Mouse (Mus musculus) heart, embryonic 10.5 days (tissue): ENCODE data around the gene Gm15319. TPM values are rescaled to one million over a fixed set of nuclear protein-coding genes. Genes with fewer than 3 reads are reported as not detected.
"Not testable (repeated sequence)": the region's sequence is repeated elsewhere in the genome, so short reads cannot be mapped to it uniquely, and the experiment has no call there.

Source experiments
- DNase-seq: peaks from one replicate; pipeline ENCODE4 v3.0.0-alpha.2; 2017; ENCODE audit warnings: low spot score
- H3K27ac ChIP-seq: fragments of 300-500 bp; sonication (generic); 2 replicates; pipeline ENCODE4 v1.5.1; 2016; ENCODE audit warnings: mild to moderate bottlenecking
- H3K27me3 ChIP-seq: fragments of 300-500 bp; sonication (generic); 2 replicates; pipeline ENCODE4 v1.6.1; 2016; ENCODE audit warnings: mild to moderate bottlenecking; ENCODE audit not compliant: poor library complexity, insufficient read depth, severe bottlenecking
- H3K36me3 ChIP-seq: fragments of 300-500 bp; sonication (generic); 2 replicates; pipeline ENCODE4 v1.6.1; 2016; ENCODE audit warnings: mild to moderate bottlenecking, moderate library complexity
- H3K4me1 ChIP-seq: fragments of 300-500 bp; sonication (generic); 2 replicates; pipeline ENCODE4 v1.6.1; 2016; ENCODE audit warnings: mild to moderate bottlenecking
- H3K4me3 ChIP-seq: fragments of 300-500 bp; sonication (generic); 2 replicates; pipeline ENCODE4 v1.5.1; 2016; ENCODE audit warnings: mild to moderate bottlenecking, moderate library complexity
- H3K9me3 ChIP-seq: fragments of 300-500 bp; sonication (generic); 2 replicates; pipeline ENCODE4 v1.6.1; 2016; ENCODE audit warnings: mild to moderate bottlenecking, moderate library complexity
- WGBS: fragments of 180-500 bp; shearing (Covaris S2); methylation state at CpG from one replicate; pipeline ENCODE4 v1.1.7; 2016; 5-methylcytosine and 5-hydroxymethylcytosine counted together
- polyA plus RNA-seq: library from polyadenylated mRNA; unstranded; fragments of >200 nt; fragmentation: Nextera tagmentation; extraction: Ambion mirVana; gene quantifications from 2 replicates; pipeline ENCODE4 v1.2.1, GENCODE M21; 2016

Gm15319 gene
- polyA plus RNA-seq, 1 experiment from 2014 or later = 0.13 TPM

GRCm38 (mm10) chr8:20378786-20379649 lies 16.0 kb upstream of the Gm15319 start:
- H3K9me3 ChIP-seq, H3K27ac ChIP-seq, H3K4me3 ChIP-seq, H3K27me3 ChIP-seq, DNase-seq, H3K4me1 ChIP-seq, H3K36me3 ChIP-seq: not testable (repeated sequence)
- WGBS = 79% methylated on average over 4 of the region's 8 CpGs

GRCm38 (mm10) chr8:20378353-20378752 lies 15.3 kb upstream of the Gm15319 start:
- H3K4me1 ChIP-seq, H3K9me3 ChIP-seq, H3K4me3 ChIP-seq, DNase-seq, H3K27me3 ChIP-seq, H3K36me3 ChIP-seq, H3K27ac ChIP-seq: not testable (repeated sequence)
- 78% methylated on average over 5 of the region's 8 CpGs for WGBS

DNA sequence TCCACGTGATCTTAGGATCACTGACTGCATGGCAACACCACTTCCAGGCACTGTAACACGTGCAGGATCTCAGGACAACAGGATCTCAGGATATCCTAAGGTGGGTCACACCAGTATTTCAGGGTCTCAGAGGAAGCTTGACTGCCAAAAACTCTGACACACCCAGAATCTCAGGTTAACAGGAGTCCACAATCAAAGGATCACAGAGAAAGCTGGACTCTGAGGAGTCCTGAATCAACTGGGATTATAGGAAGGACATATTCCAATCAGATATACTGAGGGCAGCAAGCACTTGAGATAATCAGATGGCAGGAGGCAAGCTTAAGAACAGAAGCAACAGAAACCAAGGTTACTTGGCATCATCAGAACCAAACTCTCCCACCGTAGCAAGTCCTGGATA lies 12.7 kb upstream of the Gm15319 start:
- H3K27me3 ChIP-seq, DNase-seq, H3K9me3 ChIP-seq, H3K36me3 ChIP-seq, H3K4me3 ChIP-seq, H3K4me1 ChIP-seq, H3K27ac ChIP-seq: not testable (repeated sequence)
- no CpG with 5 or more reads among the region's 3 CpGs for WGBS

- H3K4me3 ChIP-seq, H3K4me1 ChIP-seq, H3K9me3 ChIP-seq, H3K36me3 ChIP-seq, H3K27me3 ChIP-seq, DNase-seq, H3K27ac ChIP-seq: not testable (repeated sequence)
- WGBS = 73% methylated on average over 5 of the region's 5 CpGs
Observed at GRCm38 (mm10) chr8:20356386-20356785, 6.6 kb downstream of the Gm15319 start.

DNA sequence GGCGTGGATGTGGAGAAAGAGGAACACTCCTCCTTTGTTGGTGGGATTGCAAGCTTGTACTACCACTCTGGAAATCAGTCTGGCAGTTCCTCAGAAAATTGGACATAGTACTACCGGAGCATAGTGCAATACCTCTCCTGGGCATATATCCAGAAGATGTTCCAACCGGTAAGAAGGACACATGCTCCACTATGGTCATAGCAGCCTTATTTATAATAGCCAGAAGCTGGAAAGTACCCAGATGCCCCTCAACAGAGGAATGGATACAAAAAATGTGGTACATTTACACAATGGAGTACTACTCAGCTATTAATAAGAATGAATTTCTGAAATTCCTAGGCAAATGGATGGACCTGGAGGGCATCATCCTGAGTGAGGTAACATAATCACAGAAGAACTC lies 9.4 kb downstream of the Gm15319 start:
- not testable (repeated sequence) for H3K4me1 ChIP-seq, DNase-seq, H3K4me3 ChIP-seq, H3K9me3 ChIP-seq, H3K27ac ChIP-seq, H3K36me3 ChIP-seq, H3K27me3 ChIP-seq
- 80% methylated on average over 2 of the region's 3 CpGs for WGBS

DNA sequence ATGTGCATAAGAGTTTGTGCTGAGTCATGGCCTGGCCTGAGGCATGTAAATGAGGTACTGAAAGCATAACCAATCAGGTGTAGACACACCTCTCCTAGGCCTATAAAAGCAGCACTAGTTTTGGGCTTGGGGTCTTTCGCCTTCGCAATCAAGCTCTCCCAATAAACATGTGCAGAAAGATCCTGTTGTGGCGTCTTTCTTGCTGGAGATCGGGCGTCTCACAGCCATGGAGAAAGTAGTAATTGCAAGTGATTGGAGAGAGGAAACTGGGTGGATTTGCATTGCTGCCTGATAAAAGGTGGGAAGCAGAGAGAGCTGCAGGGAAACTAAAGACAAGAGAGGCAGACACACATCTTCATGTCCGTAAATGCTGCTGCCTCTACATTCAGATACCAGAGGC lies 60.3 kb downstream of the Gm15319 start:
- not testable (repeated sequence) for H3K27ac ChIP-seq, H3K9me3 ChIP-seq, H3K4me3 ChIP-seq, H3K4me1 ChIP-seq, DNase-seq, H3K36me3 ChIP-seq, H3K27me3 ChIP-seq
- 90% methylated on average over 5 of the region's 6 CpGs for WGBS

DNA sequence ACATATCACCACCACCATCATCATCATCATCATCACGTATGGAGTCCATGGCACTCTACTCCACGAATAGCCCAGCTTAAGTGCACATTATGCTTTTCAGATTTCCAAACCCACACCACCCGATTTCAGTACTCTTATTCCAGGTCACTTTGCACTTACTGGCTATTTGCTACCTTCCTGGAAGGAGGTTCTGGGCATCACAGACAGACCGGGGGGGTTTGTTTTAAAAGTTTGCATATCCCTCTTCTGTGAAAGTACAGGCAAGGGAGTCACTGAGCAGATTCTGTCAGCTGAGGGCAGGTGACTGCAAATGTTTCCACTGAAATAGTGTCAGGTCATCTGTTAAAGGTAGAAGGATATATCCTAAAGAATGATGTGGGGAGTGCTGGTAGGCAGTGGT lies 63.0 kb downstream of the Gm15319 start:
- not testable (repeated sequence) for H3K36me3 ChIP-seq, H3K9me3 ChIP-seq, H3K4me1 ChIP-seq, H3K4me3 ChIP-seq, H3K27ac ChIP-seq, DNase-seq, H3K27me3 ChIP-seq
- 74% methylated on average over 4 of the region's 4 CpGs for WGBS

GRCm38 (mm10) chr8:20297939-20298505 lies 65.0 kb downstream of the Gm15319 start:
- not testable (repeated sequence) for H3K9me3 ChIP-seq, H3K27me3 ChIP-seq, H3K4me1 ChIP-seq, H3K27ac ChIP-seq, H3K36me3 ChIP-seq, H3K4me3 ChIP-seq
- peak; percentile 38 for DNase-seq
- WGBS = 81% methylated on average over 12 of the region's 13 CpGs

- WGBS = 13% methylated on average over 71 of the region's 73 CpGs
- not testable (repeated sequence) for H3K9me3 ChIP-seq, H3K36me3 ChIP-seq, H3K4me1 ChIP-seq, H3K27me3 ChIP-seq
- H3K27ac ChIP-seq = peak overlapping the region; percentile 91
- DNase-seq = peak; percentile 91
- peak overlapping the region; percentile 74 for H3K4me3 ChIP-seq
Observed at GRCm38 (mm10) chr8:20296803-20297702, 66.0 kb downstream of the Gm15319 start.

GRCm38 (mm10) chr8:20295881-20296280 lies 67.1 kb downstream of the Gm15319 start:
- not testable (repeated sequence) for H3K27ac ChIP-seq, DNase-seq, H3K27me3 ChIP-seq, H3K9me3 ChIP-seq, H3K4me1 ChIP-seq, H3K36me3 ChIP-seq, H3K4me3 ChIP-seq
- WGBS = 90% methylated on average over 3 of the region's 4 CpGs

GRCm38 (mm10) chr8:20294826-20295225 lies 68.2 kb downstream of the Gm15319 start:
- not testable (repeated sequence) for H3K4me1 ChIP-seq, H3K27me3 ChIP-seq, DNase-seq, H3K36me3 ChIP-seq, H3K9me3 ChIP-seq, H3K4me3 ChIP-seq, H3K27ac ChIP-seq
- whole genome bisulfite sequencing = 95% methylated on average over 4 of the region's 4 CpGs

GRCm38 (mm10) chr8:20293966-20294365 lies 69.0 kb downstream of the Gm15319 start:
- H3K36me3 ChIP-seq, H3K4me3 ChIP-seq, H3K4me1 ChIP-seq, H3K27me3 ChIP-seq, DNase-seq, H3K9me3 ChIP-seq, H3K27ac ChIP-seq: not testable (repeated sequence)

- H3K9me3 ChIP-seq, DNase-seq, H3K27me3 ChIP-seq, H3K36me3 ChIP-seq, H3K4me3 ChIP-seq, H3K27ac ChIP-seq, H3K4me1 ChIP-seq: not testable (repeated sequence)
- 88% methylated on average over 5 of the region's 8 CpGs for WGBS
Observed at GRCm38 (mm10) chr8:20290015-20290414, 73.0 kb downstream of the Gm15319 start.
